Comparison of ENCODE assay signal across 18 mouse cellular contexts in genomic region chr7:116258464-116259185, GRCm38 (mm10). TPM values are rescaled to one million over a fixed set of nuclear protein-coding genes. Genes with fewer than 3 reads are reported as not detected.
DNase-seq lines count a peak whose midpoint lies in the region; ATAC-seq and TF ChIP-seq lines count a peak whose summit lies in the region.
"Had no signal": no experiment of that assay in that cellular context is flagged by ENCODE, and none has a peak within 500 bp of the region (broad histone marks: within the 10 kb centered on the region; RNA-seq: fewer than 3 reads in every experiment).

No protein-coding gene starts in this region.

- intact Hi-C loops in left cerebral cortex, postnatal 4 days (cut with DNase I): no loop called here
- intact Hi-C loops in left cerebral cortex, postnatal 10 days (cut with DNase I): no loop called here
- intact Hi-C loops in heart, postnatal 14 days (cut with DNase I): no loop called here

- peak; percentile 68 for DNase-seq in left cerebral cortex, adult 11 months (ENCODE audit: low spot score)
- no peak for DNase-seq in left cerebral cortex, postnatal 4 days
- peak; percentile 50 to 68 for DNase-seq in left cerebral cortex, postnatal 10 days (ENCODE audit: extremely low spot score in 1 of 2, low spot score in 2 of 2)
- no peak for DNase-seq in stomach, postnatal 0 days (ENCODE audit: low spot score)
- no peak for DNase-seq in adrenal gland, postnatal 25 days
- no peak for DNase-seq in lung, adult 2 months
- DNase-seq in heart, postnatal 14 days: no peak
- DNase-seq: cerebellum, adult 2 months; heart, postnatal 10 days; lung, postnatal 14 days; thymus, postnatal 4 days had no signal

- no peak overlapping the region for H3K27ac ChIP-seq in kidney, embryonic 16.5 days (ENCODE audit: low read length)
- no peak overlapping the region for H3K27ac ChIP-seq in stomach, postnatal 0 days (replicated peaks)
- H3K27ac ChIP-seq: forebrain, embryonic 15.5 days; midbrain, embryonic 10.5 days had no signal

- peak; percentile 49; the same call in 1 of the 2 replicates for ATAC-seq in kidney, embryonic 16.5 days (ENCODE audit: low FRiP score, low TSS enrichment)
- peak; percentile 28; the same call in 1 of the 2 replicates for ATAC-seq in stomach, postnatal 0 days (ENCODE audit: low FRiP score, low TSS enrichment)
- ATAC-seq: activated CD4-positive, CD25-positive, alpha-beta regulatory T cell, adult 4 months; forebrain, embryonic 15.5 days; hindbrain, embryonic 16.5 days had no signal

- no peaks in the 10 kb centered on the region for H3K36me3 ChIP-seq in kidney, embryonic 16.5 days (ENCODE audit: insufficient read depth, low read length)
- no peaks in the 10 kb centered on the region for H3K36me3 ChIP-seq in stomach, postnatal 0 days (ENCODE audit: control insufficient read depth, insufficient read depth, low read length)
- H3K36me3 ChIP-seq: forebrain, embryonic 15.5 days; midbrain, embryonic 10.5 days had no signal

- no peak overlapping the region for H3K4me3 ChIP-seq in kidney, embryonic 16.5 days (ENCODE audit: low read length)
- no peak overlapping the region for H3K4me3 ChIP-seq in stomach, postnatal 0 days (ENCODE audit: low read depth, low read length)
- no peak overlapping the region for H3K4me3 ChIP-seq in lung, adult 2 months (replicated peaks; ENCODE audit: extremely low read depth, low read depth, low read length)
- H3K4me3 ChIP-seq: forebrain, embryonic 15.5 days; midbrain, embryonic 10.5 days; myocyte had no signal

- 53% methylated on average over 17 of the region's 17 CpGs for WGBS in kidney, embryonic 16.5 days
- WGBS in stomach, postnatal 0 days: 72% methylated on average over 17 of the region's 17 CpGs
- 79% methylated on average over 17 of the region's 17 CpGs for WGBS in lung, adult 2 months

- no peaks in the 10 kb centered on the region for H3K27me3 ChIP-seq in kidney, embryonic 16.5 days (ENCODE audit: insufficient read depth, low read length)
- no peaks in the 10 kb centered on the region for H3K27me3 ChIP-seq in stomach, postnatal 0 days (ENCODE audit: control insufficient read depth, insufficient read depth, low read length)
- H3K27me3 ChIP-seq: forebrain, embryonic 15.5 days had no signal

- peaks cover 13% of the 10 kb centered on the region for H3K4me1 ChIP-seq in kidney, embryonic 16.5 days (ENCODE audit: insufficient read depth, low read length)
- no peaks in the 10 kb centered on the region for H3K4me1 ChIP-seq in stomach, postnatal 0 days (replicated peaks; ENCODE audit: control insufficient read depth, insufficient read depth)
- H3K4me1 ChIP-seq in lung, adult 2 months (ENCODE audit: control insufficient read depth, insufficient read depth, low read length): no peaks in the 10 kb centered on the region

- peak overlapping the region; percentile 5; the same call in 1 of the 2 replicates for H3K4me2 ChIP-seq in kidney, embryonic 16.5 days (replicated peaks; ENCODE audit: low read depth, low read length)
- H3K4me2 ChIP-seq in stomach, postnatal 0 days (replicated peaks; ENCODE audit: low read depth): no peak overlapping the region
- H3K4me2 ChIP-seq: forebrain, embryonic 15.5 days; liver, embryonic 11.5 days had no signal

- no peak for TF ChIP-seq EP300 in stomach, postnatal 0 days (optimal IDR thresholded peaks at IDR 0.05)

- no peak for TF ChIP-seq CTCF in stomach, postnatal 0 days (IDR thresholded peaks at IDR 0.05; ENCODE audit: low read depth)
- no peak for TF ChIP-seq CTCF in lung, adult 2 months (IDR thresholded peaks at IDR 0.05; ENCODE audit: insufficient read depth, low read length)

- no peak overlapping the region for H3K9ac ChIP-seq in kidney, embryonic 16.5 days (replicated peaks; ENCODE audit: low read length)
- H3K9ac ChIP-seq in stomach, postnatal 0 days (ENCODE audit: low read length): no peak overlapping the region
- H3K9ac ChIP-seq: forebrain, embryonic 15.5 days had no signal

- no peaks in the 10 kb centered on the region for H3K9me3 ChIP-seq in kidney, embryonic 16.5 days (ENCODE audit: low read length)
- H3K9me3 ChIP-seq in stomach, postnatal 0 days (ENCODE audit: control insufficient read depth, low read length): no peaks in the 10 kb centered on the region
- H3K9me3 ChIP-seq: forebrain, embryonic 15.5 days; midbrain, embryonic 10.5 days had no signal

- TF ChIP-seq POLR2A in lung, adult 2 months (IDR thresholded peaks at IDR 0.05; ENCODE audit: borderline replicate concordance, extremely low read depth, low read depth, low read length): no peak

RNA-seq across cellular contexts. Expression of gene Plekha7, which starts 49.6 kb away (rescaled TPM):
- total RNA-seq in left cerebral cortex, postnatal 4 days (2021): 10 to 100 TPM; 13.7 to 16.1 TPM
- polyA plus RNA-seq in kidney, embryonic 16.5 days (2015; fragmentation: Nextera tagmentation; extraction: Ambion mirVana): 13.1 and 13.8 TPM in 2 replicates
- total RNA-seq in left cerebral cortex, postnatal 10 days (2021): 10 to 100 TPM; 18.7 to 23.6 TPM
- 10.1 and 11.7 TPM in 2 replicates for polyA plus RNA-seq in stomach, postnatal 0 days (2015; fragmentation: Nextera tagmentation; extraction: Ambion mirVana)
- 16.9 and 28.0 TPM in 2 replicates for total RNA-seq in adrenal gland, postnatal 25 days (2021)
- polyA plus RNA-seq in lung, adult 2 months (2012; rRNA removed): 9.4 and 10.0 TPM in 2 replicates
- total RNA-seq in heart, postnatal 14 days (2021): 1 to 10 TPM; 5.9 to 9.1 TPM

Comparison
In these comparisons a context has a peak if more than half of its experiments do, and no peak if none do; other contexts are left out.
1. DNase-seq: peak in left cerebral cortex, adult 11 months (single experiment) and left cerebral cortex, postnatal 10 days (2 of 2); none in left cerebral cortex, postnatal 4 days (single experiment), stomach, postnatal 0 days (single experiment), adrenal gland, postnatal 25 days (single experiment), lung, adult 2 months (single experiment) and heart, postnatal 14 days (0 of 2).